Mouse (Mus musculus) ES-E14 (cell line): ENCODE measurements around the gene Lin7a. TPM values are rescaled to one million over a fixed set of nuclear protein-coding genes. Genes with fewer than 3 reads are reported as not detected.

Source experiments
- DNase-seq: peaks from one replicate; pipeline ENCODE4 v3.0.0-alpha.2; 2013; ENCODE audit warnings: low read depth, low spot score
- H3K27ac ChIP-seq: 2 replicates; pipeline ENCODE4 v1.5.1; 2012; ENCODE audit warnings: low read depth, mild to moderate bottlenecking, low read length, moderate library complexity, mixed read lengths; ENCODE audit not compliant: poor library complexity, insufficient read depth, severe bottlenecking
- H3K36me3 ChIP-seq: 2 replicates; pipeline ENCODE4 v1.6.1; 2012; ENCODE audit warnings: mild to moderate bottlenecking, low read length, moderate library complexity, mixed read lengths; ENCODE audit not compliant: control insufficient read depth, poor library complexity, insufficient read depth, severe bottlenecking
- H3K4me1 ChIP-seq, 2 experiments: fragments of 150-350 bp in 1 of 2; sonication (generic) in 1 of 2; 2 replicates each; pipeline ENCODE4 v1.6.1; 2012; ENCODE audit warnings: low read length in 2 of 2, mild to moderate bottlenecking in 1 of 2, mixed read lengths in 1 of 2; ENCODE audit not compliant: control insufficient read depth in 2 of 2, insufficient read depth in 2 of 2, poor library complexity in 1 of 2
- H3K4me3 ChIP-seq, 2 experiments: fragments of 150-350 bp in 1 of 2; sonication (generic) in 1 of 2; 2 replicates each; pipeline ENCODE4 v1.5.1; 2012; ENCODE audit warnings: low read length in 2 of 2, low read depth in 1 of 2, mild to moderate bottlenecking in 1 of 2, mixed read lengths in 1 of 2; ENCODE audit not compliant: insufficient read depth in 1 of 2, poor library complexity in 1 of 2, severe bottlenecking in 1 of 2
- H3K9ac ChIP-seq: 2 replicates; pipeline ENCODE4 v1.6.1; 2012; ENCODE audit warnings: low read depth, mild to moderate bottlenecking, low read length, mixed read lengths; ENCODE audit not compliant: poor library complexity, insufficient read depth, severe bottlenecking
- H3K9me3 ChIP-seq: fragments of 150-350 bp; sonication (generic); 2 replicates; pipeline ENCODE4 v1.6.1; 2012; ENCODE audit warnings: low read depth, mild to moderate bottlenecking, low read length; ENCODE audit not compliant: control insufficient read depth, insufficient read depth
- CHD2 ChIP-seq: IDR thresholded peaks from 2 replicates; pipeline ENCODE4 v1.6.1; 2014; ENCODE audit warnings: mild to moderate bottlenecking, low read depth, low read length, inconsistent platforms
- HCFC1 ChIP-seq: IDR thresholded peaks from 2 replicates; pipeline ENCODE4 v1.6.1; 2012; ENCODE audit warnings: low read length, inconsistent platforms, borderline replicate concordance; ENCODE audit not compliant: insufficient read depth
- MAFK ChIP-seq: IDR thresholded peaks from 2 replicates; pipeline ENCODE4 v1.6.1; 2014; ENCODE audit warnings: mild to moderate bottlenecking, low read depth, low read length, inconsistent platforms; ENCODE audit not compliant: insufficient read depth
- ZC3H11A ChIP-seq: IDR thresholded peaks from 2 replicates; pipeline ENCODE4 v1.6.1; 2012; ENCODE audit warnings: low read depth, mild to moderate bottlenecking, inconsistent platforms, low read length, borderline replicate concordance
- ZNF384 ChIP-seq: IDR thresholded peaks from 2 replicates; pipeline ENCODE4 v1.6.1; 2012; ENCODE audit warnings: low read depth, low read length, inconsistent platforms
- in situ Hi-C, 2 experiments: fragments of 600-800 bp; cut with MboI; formaldehyde crosslinking; loops; one replicate each; pipeline ENCODE4 v1.15.1; 2025; ENCODE audit warnings: low sequenced_read_pairs in 2 of 2, inconsistent platforms in 1 of 2; ENCODE audit not compliant: unreplicated experiment in 2 of 2
- total RNA-seq: library from RNA; depleted of rRNA; stranded (reverse); fragments of 300-350 nt; gene quantifications from 2 replicates; pipeline ENCODE4 v1.2.3, GENCODE M21; 2012

Lin7a gene
- total RNA-seq, 1 experiment: 0.09 TPM

DNA sequence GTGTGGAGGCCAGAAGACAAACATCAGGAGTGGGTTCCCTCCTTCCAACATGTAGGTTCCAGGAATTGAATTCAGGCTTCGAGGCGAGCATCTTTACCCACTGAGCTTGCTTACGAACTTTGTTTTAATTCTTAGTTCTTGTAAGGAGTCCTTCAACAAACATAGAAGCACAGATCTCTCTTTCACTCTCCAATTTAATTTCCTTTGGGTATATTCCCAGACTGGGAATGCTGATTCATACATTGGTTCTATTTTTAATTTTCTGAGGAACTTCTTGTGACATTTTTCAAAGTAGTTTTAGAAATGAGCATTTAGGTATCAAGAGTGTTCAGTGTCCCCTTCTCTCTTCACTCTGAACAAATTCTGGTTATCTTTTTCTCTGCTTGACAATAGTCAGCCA, 68.0 kb downstream of the Lin7a start:
- TF ChIP-seq ZNF384: no peak
- TF ChIP-seq MAFK: no peak
- no peak for TF ChIP-seq CHD2
- TF ChIP-seq HCFC1: no peak
- no peak for TF ChIP-seq ZC3H11A
- Histone ChIP-seq H3K4me3 (no peak overlapping the region), H3K9ac (no peak overlapping the region), H3K4me1 (no peaks in the 10 kb centered on the region), H3K36me3 (no peaks in the 10 kb centered on the region), H3K27ac (no peak overlapping the region), H3K9me3 (no peaks in the 10 kb centered on the region)
- in situ Hi-C loops: no loop called here
- DNase-seq: no peak

DNA sequence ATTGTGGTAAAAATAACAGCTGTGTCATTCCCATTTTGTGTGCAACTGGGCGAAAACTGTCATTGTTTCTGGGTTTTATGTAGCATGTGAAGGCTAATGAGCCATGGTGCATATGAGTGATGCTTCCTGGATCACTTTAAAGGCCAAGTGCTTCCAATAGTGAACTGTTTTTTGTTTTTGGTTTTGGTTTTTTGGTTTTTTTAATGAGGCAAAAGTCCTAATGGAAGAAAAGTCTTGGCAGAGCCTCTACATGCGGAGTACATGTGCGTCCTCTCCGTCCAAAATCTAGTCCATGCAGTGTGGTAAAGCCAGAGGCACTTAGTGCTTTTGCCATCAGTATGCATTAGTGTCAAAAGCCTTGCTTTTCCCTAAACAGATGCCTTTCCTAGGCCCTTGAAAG, 69.7 kb downstream of the Lin7a start:
- no peaks in the 10 kb centered on the region for H3K36me3 ChIP-seq
- H3K9ac ChIP-seq: no peak overlapping the region
- in situ Hi-C loops: no loop called here
- TF ChIP-seq HCFC1: no peak
- no peak for TF ChIP-seq ZNF384
- TF ChIP-seq MAFK: no peak
- TF ChIP-seq ZC3H11A: no peak
- TF ChIP-seq CHD2: no peak
- H3K27ac ChIP-seq: no peak overlapping the region
- H3K4me1 ChIP-seq: no peaks in the 10 kb centered on the region
- no peaks in the 10 kb centered on the region for H3K9me3 ChIP-seq
- DNase-seq: no peak
- H3K4me3 ChIP-seq: no peak overlapping the region

GRCm38 (mm10) chr10:107344200-107344599, 72.7 kb downstream of the Lin7a start:
- Histone ChIP-seq H3K36me3 (no peaks in the 10 kb centered on the region), H3K4me3 (no peak overlapping the region), H3K9me3 (no peaks in the 10 kb centered on the region), H3K27ac (no peak overlapping the region), H3K4me1 (no peaks in the 10 kb centered on the region), H3K9ac (no peak overlapping the region)
- DNase-seq: no peak
- TF ChIP-seq ZNF384 (no peak), HCFC1 (no peak), CHD2 (no peak), ZC3H11A (no peak), MAFK (no peak)
- in situ Hi-C loops: no loop called here

- no peak overlapping the region for H3K4me3 ChIP-seq
- no peak overlapping the region for H3K27ac ChIP-seq
- no peak for DNase-seq
- H3K9ac ChIP-seq: no peak overlapping the region
- no peaks in the 10 kb centered on the region for H3K4me1 ChIP-seq
- H3K9me3 ChIP-seq: no peaks in the 10 kb centered on the region
- TF ChIP-seq CHD2: no peak
- TF ChIP-seq ZC3H11A: no peak
- no peak for TF ChIP-seq ZNF384
- no peak for TF ChIP-seq HCFC1
- TF ChIP-seq MAFK: no peak
- in situ Hi-C loops: no loop called here
- H3K36me3 ChIP-seq: no peaks in the 10 kb centered on the region
These were observed 76.4 kb downstream of the Lin7a start for GRCm38 (mm10) chr10:107347842-107348241.

DNA sequence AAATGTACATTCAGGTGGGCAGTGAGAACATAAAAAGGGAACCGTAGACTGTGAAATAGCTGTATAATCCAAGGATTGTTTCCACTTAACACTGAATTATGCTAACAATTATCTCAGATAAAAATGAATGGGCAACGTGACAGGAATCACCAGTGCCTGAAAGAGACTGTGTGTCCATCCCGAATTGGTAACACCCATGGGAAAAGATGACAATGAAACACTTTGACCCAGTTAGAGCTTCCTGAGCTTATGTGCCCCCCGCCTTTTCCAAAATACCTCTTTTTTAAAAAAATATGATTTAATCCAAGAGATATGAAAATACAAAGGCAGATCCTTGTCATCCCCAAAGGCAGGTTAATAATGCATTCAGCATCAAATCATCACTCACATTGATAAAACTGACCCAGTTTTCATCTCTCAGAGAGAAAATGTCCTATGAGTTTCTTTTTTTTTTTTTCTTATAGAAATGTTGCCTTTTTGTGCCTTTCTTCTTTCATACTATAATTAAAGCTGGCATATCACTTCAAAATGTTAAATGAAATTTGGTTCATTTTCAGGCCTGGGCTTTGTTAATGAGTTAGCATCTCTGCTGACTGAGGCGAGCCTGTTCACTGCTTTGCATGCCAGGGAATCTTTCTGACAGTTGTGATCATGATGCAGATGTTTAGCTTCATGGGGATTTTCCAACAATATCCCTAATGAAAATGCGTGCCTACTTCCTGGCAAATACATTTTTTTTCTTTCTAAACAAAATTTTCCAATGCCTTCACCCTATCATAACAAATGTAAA, 80.4 kb downstream of the Lin7a start:
- Histone ChIP-seq H3K9ac (no peak overlapping the region), H3K4me1 (no peaks in the 10 kb centered on the region)
- in situ Hi-C loops: no loop called here

More for the DNA sequence above, 80.4 kb downstream of the Lin7a start:
- no peak overlapping the region for H3K4me3 ChIP-seq
- no peak for DNase-seq
- TF ChIP-seq CHD2 (no peak), HCFC1 (no peak), ZNF384 (no peak), MAFK (no peak), ZC3H11A (no peak)
- no peak overlapping the region for H3K27ac ChIP-seq
- no peaks in the 10 kb centered on the region for H3K9me3 ChIP-seq
- no peaks in the 10 kb centered on the region for H3K36me3 ChIP-seq
